Mouse (Mus musculus) heart, postnatal 4 days (tissue): ENCODE data around the gene Mecom. TPM values are rescaled to one million over a fixed set of nuclear protein-coding genes. Genes with fewer than 3 reads are reported as not detected.
A peak's percentile ranks its signal among the peaks of the same experiment; 100 is the strongest.

Experiments used
- DNase-seq: peaks from one replicate; pipeline ENCODE4 v3.0.0; 2021
- total RNA-seq, 2 experiments: library from RNA; stranded (reverse); gene quantifications; 2 replicates each; pipeline ENCODE4 v1.2.3; 2021

Gene Mecom
- total RNA-seq, 2 experiments from 2014 or later: 31.5 to 36.1 TPM

- DNase-seq: no peak
Measured at GRCm38 (mm10) chr3:30093005-30093404, 454.8 kb downstream of the Mecom start.

DNA sequence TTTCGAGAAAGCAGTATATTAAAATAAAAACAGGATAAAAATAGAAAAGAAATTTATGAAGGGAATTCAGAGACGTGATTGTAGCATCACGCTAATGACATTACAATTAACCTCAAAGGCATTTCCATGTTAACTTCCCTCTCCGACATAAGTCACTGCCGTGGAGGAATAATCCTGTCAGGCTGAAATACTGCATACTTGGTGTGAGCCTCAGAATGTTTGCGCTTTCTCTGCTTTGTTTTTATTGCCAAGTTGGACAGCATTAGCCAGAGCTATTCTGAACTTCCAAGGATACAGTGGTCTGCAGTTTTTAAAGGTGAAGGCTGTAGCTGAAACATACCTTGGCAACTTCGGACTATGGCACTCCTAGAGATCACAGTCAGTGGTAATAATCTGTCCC is 455.3 kb downstream of the Mecom start:
- no peak for DNase-seq

- no peak for DNase-seq
Measured at GRCm38 (mm10) chr3:30091860-30092259, 455.9 kb downstream of the Mecom start.

DNA sequence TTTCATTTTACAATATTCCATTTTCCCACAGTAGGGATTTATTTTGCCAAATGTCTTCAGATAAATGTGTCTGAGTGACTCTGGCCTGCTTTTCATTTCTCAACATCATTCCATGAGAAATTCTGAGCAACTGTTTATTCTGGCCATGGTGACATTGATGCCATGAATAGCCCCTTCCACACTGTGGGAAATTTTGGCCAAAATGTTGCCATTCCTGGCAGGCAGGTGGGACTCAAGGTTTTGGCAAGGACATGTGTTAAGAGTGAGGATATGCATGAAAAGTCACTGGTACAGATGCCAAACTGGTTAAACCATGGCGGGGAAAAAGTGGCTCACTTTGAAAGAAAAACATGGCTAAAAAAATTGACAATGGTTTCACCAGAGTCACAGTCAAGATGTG is 456.4 kb downstream of the Mecom start:
- no peak for DNase-seq

- no peak for DNase-seq
Measured at GRCm38 (mm10) chr3:30086139-30086538, 461.7 kb downstream of the Mecom start.

- DNase-seq: no peak
Measured at GRCm38 (mm10) chr3:30083842-30084241, 464.0 kb downstream of the Mecom start.

GRCm38 (mm10) chr3:30083268-30083667 is 464.5 kb downstream of the Mecom start:
- no peak for DNase-seq

DNA sequence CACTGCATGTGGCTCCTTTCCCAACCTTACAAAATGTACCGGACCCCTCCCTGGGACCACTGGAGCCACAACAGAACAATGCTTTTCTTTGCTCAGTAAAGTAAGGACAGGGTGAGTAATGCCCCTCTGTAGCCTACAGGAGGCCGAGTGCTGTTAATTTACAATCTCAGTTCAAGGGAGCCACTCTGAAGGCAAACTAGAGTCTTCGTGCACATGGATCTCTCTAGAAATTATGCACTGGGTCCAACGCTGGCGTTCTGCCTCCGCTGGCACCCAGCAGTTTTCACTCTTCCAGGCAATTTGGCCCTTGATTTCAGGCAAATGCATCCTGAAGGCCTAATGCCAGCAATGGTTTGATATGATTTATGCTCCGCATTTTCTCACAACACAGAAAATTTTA is 467.0 kb downstream of the Mecom start:
- DNase-seq: peak; percentile 20

GRCm38 (mm10) chr3:30076522-30076921 is 471.3 kb downstream of the Mecom start:
- no peak for DNase-seq

DNA sequence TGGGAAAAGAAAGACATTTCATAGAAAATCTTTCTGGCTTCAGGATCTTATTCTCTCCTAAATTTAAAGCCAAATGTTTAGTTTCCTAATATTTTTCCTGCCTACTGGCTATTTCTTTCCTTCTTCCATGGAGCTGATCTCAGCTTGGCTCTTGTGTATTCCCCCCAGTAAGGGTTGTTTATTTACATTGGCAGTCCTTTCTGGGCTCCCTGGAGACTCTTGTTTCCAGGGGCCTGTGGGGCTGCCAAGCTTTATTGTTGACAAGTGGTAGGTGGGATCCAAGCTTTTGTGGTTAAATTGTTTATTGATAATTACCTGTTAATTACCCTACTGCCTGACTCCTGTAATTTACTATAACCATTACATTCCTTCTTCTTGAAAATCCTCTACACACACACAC is 476.5 kb downstream of the Mecom start:
- DNase-seq: no peak

GRCm38 (mm10) chr3:30066519-30066918 is 481.3 kb downstream of the Mecom start:
- DNase-seq: no peak

GRCm38 (mm10) chr3:30060058-30060457 is 487.8 kb downstream of the Mecom start:
- no peak for DNase-seq

DNA sequence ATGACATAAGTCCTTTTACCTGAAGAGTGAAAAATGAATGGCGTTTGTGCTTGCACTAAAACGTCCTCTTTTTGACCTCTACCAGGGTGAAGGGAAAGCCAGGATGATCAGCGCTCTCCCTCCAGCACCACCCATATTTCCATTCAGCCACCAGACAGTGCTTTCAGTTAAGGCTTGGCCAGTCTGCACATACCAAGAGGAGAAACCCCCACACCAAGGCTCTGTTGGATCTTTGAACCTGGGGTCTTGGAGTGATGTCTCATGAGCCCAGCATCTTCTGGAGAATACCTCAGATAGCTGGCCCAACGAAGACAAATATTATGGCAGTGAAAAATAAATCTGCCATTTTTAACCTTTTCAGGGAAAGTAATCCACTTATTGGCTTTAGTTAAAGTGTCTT is 488.2 kb downstream of the Mecom start:
- no peak for DNase-seq

- no peak for DNase-seq
Measured at GRCm38 (mm10) chr3:30051287-30051686, 496.5 kb downstream of the Mecom start.

GRCm38 (mm10) chr3:30050795-30051194 is 497.0 kb downstream of the Mecom start:
- no peak for DNase-seq

DNA sequence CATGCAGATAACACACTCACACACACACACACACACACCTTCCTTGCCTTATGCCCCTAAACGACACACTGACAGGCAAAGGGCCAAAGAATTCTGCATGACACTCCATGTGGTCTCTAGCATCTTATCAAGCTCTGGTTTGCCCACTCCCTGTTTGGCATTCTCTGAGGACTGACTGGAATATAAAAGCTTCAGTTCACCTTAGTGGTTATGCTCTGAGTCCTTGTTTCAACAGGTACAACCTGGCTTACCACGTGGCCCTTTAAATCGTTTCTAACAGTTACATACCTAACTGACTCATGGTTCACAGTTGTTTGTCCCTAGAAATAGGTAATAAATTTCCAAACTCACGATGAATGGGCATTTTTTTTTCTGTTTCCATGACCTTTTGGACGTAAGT is 499.0 kb downstream of the Mecom start:
- DNase-seq: no peak

DNA sequence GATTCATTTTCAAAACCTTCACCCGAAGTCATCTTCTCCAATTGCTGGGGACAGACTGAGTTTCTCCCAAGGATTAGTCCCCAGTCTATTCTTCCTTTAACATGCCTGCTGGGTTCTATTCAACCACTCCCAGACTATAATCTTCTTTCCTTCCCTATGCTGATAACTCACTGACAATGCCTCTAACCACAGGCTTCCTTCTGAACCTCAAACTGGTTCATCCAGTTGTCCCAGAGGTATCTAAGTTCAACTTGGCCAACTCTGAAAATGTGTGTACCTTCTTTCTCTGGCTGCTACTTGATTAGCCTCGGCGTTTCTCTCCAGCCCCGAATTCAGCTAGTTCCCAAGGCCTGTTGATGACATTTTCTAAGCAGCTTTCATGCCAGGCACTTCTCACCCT is 499.7 kb downstream of the Mecom start:
- DNase-seq: no peak

- no peak for DNase-seq
Measured at GRCm38 (mm10) chr3:30043525-30043924, 504.3 kb downstream of the Mecom start.

DNA sequence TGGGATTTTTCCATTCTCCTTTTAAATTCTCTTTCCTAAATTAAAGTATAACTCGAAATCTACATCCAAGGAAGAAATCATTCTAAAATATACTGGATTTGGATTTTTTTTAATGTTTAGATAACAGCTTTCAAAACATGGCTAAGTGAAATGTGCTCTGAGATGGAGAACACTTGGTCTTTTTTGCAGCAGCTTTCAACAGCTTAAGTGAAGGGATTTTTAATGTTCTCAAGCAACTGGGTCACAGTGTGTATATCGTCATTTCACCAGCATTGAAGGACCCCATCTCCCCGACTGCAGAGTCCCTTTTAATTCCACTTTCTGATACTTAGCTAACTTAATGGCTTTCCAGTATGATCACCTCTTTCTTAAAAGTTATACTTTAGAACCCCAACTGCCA is 509.3 kb downstream of the Mecom start:
- no peak for DNase-seq

DNA sequence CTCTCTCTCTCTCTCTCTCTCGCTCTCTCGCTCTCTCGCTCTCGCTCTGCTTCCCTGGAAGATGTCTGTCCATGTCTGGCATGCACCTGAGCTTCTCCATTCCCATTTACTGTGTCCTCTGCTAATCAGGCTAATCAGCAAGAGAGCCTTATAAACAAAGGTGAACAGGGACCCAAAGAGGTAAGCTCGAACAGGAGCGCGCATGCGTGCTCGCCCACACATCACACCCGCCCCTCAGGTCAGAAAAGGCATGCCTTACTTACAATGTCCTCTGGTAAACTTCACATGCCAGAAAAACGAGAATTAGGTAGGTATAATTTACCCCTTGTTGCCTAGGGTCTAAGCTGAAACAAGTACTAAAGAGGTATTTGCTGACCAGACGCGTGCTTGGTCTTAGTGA is 527.8 kb downstream of the Mecom start:
- DNase-seq: no peak

DNA sequence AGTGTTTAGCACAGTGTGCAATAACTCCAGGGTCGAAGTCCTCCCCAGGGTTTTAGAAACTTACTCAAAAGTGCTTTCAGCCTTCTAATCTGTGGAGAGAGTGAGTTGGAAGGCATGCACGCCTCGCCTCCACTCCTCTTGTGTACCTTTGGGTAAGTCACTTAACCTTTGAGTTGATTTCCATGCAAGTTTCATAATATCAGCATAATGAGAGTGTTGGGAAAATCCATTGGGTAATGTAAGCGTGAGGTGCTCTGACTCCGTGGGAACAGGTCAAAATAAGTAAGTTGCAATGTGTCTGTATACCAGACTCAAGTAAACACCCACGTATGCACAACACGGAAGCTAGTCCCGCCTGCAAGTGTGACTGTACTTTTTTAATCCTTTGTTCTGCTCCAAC is 528.4 kb downstream of the Mecom start:
- DNase-seq: no peak

GRCm38 (mm10) chr3:30018202-30018601 is 529.6 kb downstream of the Mecom start:
- no peak for DNase-seq

- DNase-seq: no peak
Measured at GRCm38 (mm10) chr3:30016766-30017165, 531.0 kb downstream of the Mecom start.

DNA sequence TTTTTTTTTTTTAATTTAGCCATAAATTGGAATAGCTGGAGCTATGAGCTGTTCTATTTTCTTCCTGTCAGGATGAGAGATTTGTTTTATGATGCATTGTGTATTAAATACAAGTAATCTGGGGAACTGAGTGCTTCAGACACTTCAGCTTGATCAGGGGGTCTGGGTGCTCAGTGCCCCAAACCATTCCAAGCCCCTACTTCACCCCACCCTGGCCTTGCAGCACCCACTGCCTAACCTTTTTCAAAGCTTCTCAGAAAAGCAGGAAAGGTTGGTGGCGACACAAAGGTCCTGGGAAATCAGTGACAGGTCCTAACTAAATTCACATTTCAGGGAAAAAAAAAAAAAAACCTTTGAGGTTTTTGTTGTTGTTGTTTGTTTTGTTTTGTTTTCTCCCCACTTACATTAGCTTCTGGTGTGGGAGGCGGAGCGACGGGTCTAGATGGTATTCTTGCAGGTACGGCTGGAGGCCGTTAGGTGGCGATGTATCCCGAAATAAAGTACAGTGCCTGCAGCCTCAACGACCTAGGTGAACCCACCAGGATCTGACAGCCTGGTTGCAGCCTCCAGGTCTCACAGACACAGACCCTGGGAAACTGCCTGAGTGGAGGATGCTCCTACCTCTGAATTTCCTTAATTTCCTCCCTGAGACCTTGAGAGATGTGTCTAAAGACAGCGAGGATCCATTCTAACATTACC is 532.7 kb downstream of the Mecom start:
- peak; percentile 84 for DNase-seq

- no peak for DNase-seq
Measured at GRCm38 (mm10) chr3:30014279-30014678, 533.5 kb downstream of the Mecom start.
